In the genomic region with DNA sequence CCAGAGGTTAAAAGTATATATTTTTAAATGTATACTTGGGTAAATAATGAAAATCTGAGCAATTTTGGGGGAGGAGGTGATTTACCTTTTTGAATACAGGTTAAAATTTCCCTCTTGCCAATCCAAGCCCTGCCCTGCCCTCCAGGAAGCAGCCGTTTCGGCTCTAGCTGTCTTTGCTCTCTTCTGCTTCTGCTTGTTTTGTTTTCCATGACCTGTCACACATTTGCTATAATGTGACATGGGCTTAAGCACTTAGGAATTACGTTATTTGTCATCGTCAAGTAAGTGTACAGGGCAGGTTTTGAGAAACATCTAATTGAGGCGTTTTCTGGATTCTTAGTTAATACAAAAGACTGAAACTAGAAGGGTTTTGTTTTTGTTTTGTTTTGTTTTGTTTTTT, we compare ENCODE assay signal across 8 mouse cellular contexts. TPM values are rescaled to one million over a fixed set of nuclear protein-coding genes. Genes with fewer than 3 reads are reported as not detected.
DNase-seq lines count a peak whose midpoint lies in the region; ATAC-seq lines count a peak whose summit lies in the region.

No protein-coding gene starts in this region.

- intact Hi-C loops in heart, postnatal 36 days (cut with DNase I): loop anchor here (5.0 kb wide), 2 partner anchors 138 to 167 kb away; no protein-coding TSS in a partner anchor

- DNase-seq in heart, postnatal 36 days: no peak
- peak; percentile 45 for DNase-seq in adipocyte (ENCODE audit: low spot score)
- no peak for DNase-seq in midbrain, embryonic 10.5 days (ENCODE audit: low spot score)
- no peak for DNase-seq in right cerebral cortex, postnatal 36 days (ENCODE audit: low spot score in 2 of 2)
- DNase-seq in kidney, postnatal 25 days: no peak
- DNase-seq in kidney, postnatal 10 days: no peak

- 36% methylated on average over 5 of the region's 5 CpGs for WGBS in heart, embryonic 12.5 days
- 18% methylated on average over 5 of the region's 5 CpGs for WGBS in hindbrain, embryonic 12.5 days
- 27% methylated on average over 5 of the region's 5 CpGs for WGBS in midbrain, embryonic 10.5 days

- no peaks in the 10 kb centered on the region for H3K27me3 ChIP-seq in heart, embryonic 12.5 days (replicated peaks)
- H3K27me3 ChIP-seq in hindbrain, embryonic 12.5 days: no peaks in the 10 kb centered on the region
- H3K27me3 ChIP-seq in midbrain, embryonic 10.5 days (ENCODE audit: low read depth, poor library complexity, severe bottlenecking): no peaks in the 10 kb centered on the region

- no peak overlapping the region for H3K27ac ChIP-seq in heart, embryonic 12.5 days (ENCODE audit: poor library complexity, severe bottlenecking)
- H3K27ac ChIP-seq in hindbrain, embryonic 12.5 days: no peak overlapping the region
- H3K27ac ChIP-seq in midbrain, embryonic 10.5 days (replicated peaks): peak overlapping the region; percentile 99

- H3K4me1 ChIP-seq in heart, embryonic 12.5 days (replicated peaks): peaks cover 10% of the 10 kb centered on the region
- H3K4me1 ChIP-seq in hindbrain, embryonic 12.5 days: peaks cover 25% of the 10 kb centered on the region
- peaks cover 39% of the 10 kb centered on the region for H3K4me1 ChIP-seq in midbrain, embryonic 10.5 days

- ATAC-seq in heart, embryonic 12.5 days (ENCODE audit: insufficient number of reproducible peaks, low FRiP score): no peak
- no peak for ATAC-seq in hindbrain, embryonic 12.5 days (ENCODE audit: low FRiP score)

- peak overlapping the region; percentile 18 for H3K4me3 ChIP-seq in heart, embryonic 12.5 days
- peak overlapping the region; percentile 89 for H3K4me3 ChIP-seq in hindbrain, embryonic 12.5 days
- peak overlapping the region; percentile 90 for H3K4me3 ChIP-seq in midbrain, embryonic 10.5 days

- no peaks in the 10 kb centered on the region for H3K36me3 ChIP-seq in heart, embryonic 12.5 days
- H3K36me3 ChIP-seq in hindbrain, embryonic 12.5 days: no peaks in the 10 kb centered on the region
- 0 out of 2 replicates have a peak, but pooled peaks cover 2% of the 10 kb centered on the region for H3K36me3 ChIP-seq in midbrain, embryonic 10.5 days

- H3K9ac ChIP-seq in heart, embryonic 12.5 days: 0 out of 2 replicates have a peak overlapping the region, but pooled peaks have one; percentile 21
- H3K9ac ChIP-seq in hindbrain, embryonic 12.5 days: peak overlapping the region; percentile 53

- no peaks in the 10 kb centered on the region for H3K9me3 ChIP-seq in heart, embryonic 12.5 days (replicated peaks)
- H3K9me3 ChIP-seq in hindbrain, embryonic 12.5 days (replicated peaks): no peaks in the 10 kb centered on the region
- H3K9me3 ChIP-seq in midbrain, embryonic 10.5 days (replicated peaks): no peaks in the 10 kb centered on the region

- peak overlapping the region; percentile 59 for H3K4me2 ChIP-seq in heart, embryonic 12.5 days
- peak overlapping the region; percentile 65 for H3K4me2 ChIP-seq in hindbrain, embryonic 12.5 days (replicated peaks)

RNA-seq across cellular contexts. Expression of a gene that starts 1.9 kb away (rescaled TPM):
- polyA plus RNA-seq in heart, embryonic 12.5 days (2016; fragmentation: Nextera tagmentation; extraction: Ambion mirVana): 14.0 and 16.0 TPM in 2 replicates
- 10 to 100 TPM; 11.4 to 11.7 TPM for total RNA-seq in heart, postnatal 36 days (2021)
- 37.2 and 40.5 TPM in 2 replicates for polyA plus RNA-seq in hindbrain, embryonic 12.5 days (2016; fragmentation: Nextera tagmentation; extraction: Ambion mirVana)
- 13.9 and 23.2 TPM in 2 replicates for polyA plus RNA-seq in midbrain, embryonic 10.5 days (2016; fragmentation: Nextera tagmentation; extraction: Ambion mirVana)

Comparison
In these comparisons a context has a peak if more than half of its experiments do, and no peak if none do; other contexts are left out.
1. H3K4me3 ChIP-seq: peak in every context shown above with its lines; median percentile 90 in midbrain, embryonic 10.5 days; 89 in hindbrain, embryonic 12.5 days; 18 in heart, embryonic 12.5 days.